Mouse (Mus musculus) cerebellum, adult 11-12 months (tissue): ENCODE results near the gene Tma7.

Experiments used
- DNase-seq: peaks from one replicate; pipeline ENCODE4 v3.0.0; 2022

Gene Tma7

DNA sequence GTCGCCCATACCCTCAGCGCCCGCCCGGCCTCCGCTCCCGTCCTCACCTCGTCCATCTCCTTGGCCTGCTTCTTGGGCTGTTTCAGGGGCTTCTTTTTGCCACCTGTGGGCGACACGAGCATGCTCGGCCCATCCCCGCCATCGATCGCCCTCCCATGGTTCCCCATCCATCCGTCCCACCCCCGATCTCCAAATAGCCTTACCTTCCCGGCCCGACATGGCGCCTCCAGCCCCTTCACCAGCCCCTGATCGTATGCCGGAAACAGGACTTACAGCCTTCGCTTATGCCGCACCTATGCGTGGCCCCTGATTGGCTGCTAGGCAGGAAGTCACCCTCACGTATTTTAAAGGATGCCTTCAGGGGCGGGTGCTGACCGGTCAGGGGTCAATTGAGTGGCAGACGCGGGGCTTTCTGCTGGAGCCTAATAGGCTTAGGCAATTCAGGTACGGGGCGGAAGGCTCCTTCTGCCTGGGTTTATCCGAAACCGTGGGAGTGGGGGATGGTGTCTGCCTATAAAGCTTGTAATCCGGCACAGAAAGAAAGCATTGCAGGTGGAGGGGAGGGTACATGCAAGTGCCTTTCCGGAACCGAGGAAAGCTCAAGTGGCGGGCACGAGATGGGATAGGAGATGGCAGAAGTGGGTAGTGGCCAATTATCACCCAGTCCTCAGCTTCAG, at the start of gene Tma7, which contains the start of gene Ccdc51:
Gene Tma7 (minus strand): TSS at position 464 of the 677 bp plus-strand sequence.
Gene Ccdc51 (plus strand): TSS at position 370 of the 677 bp plus-strand sequence.
- DNase-seq = peak; percentile 87

- no peak for DNase-seq
Measured at GRCm38 (mm10) chr9:109130076-109130475, 47.7 kb upstream of the Tma7 start.

GRCm38 (mm10) chr9:109128211-109128610, 45.8 kb upstream of the Tma7 start:
- no peak for DNase-seq

DNA sequence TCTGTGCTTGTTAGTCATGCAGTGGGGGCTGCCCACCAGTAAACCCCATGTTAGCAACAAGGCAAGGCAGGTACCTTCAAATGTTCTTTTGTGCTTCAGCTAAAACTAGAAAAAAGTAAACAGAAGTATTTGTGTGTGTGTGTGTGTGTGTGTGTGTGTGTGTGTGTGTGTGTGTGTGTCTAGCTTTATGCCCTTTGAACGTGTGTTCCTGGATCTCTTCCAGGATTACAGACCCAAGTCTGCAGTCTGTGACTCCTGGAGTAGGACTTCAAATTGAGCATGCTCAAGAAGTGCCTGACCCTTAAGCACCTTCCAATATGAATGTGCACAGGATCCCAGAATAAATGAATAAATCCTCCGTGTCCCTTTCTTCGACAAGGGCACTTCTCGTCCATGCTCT, 44.7 kb upstream of the Tma7 start:
- DNase-seq = no peak

DNA sequence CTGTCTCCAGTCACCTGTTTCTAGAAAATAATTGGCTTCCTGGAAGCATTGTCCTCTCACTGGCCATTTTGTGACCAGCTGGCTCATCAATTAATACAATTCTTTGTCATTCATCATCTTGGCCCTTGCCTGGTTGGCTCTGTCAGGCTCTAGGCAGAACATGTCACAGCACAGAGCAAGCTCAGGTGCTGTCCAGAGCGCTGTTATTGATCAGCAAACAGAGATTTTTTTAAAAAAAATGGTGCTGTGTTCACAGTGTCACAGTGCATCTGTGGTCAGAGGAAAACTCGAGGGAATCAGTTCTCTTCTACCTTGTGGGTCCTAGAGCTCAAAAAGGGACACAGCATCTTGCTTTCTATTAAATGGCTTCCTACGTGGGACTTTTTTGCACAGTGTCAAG, 43.1 kb upstream of the Tma7 start:
- DNase-seq = no peak

DNA sequence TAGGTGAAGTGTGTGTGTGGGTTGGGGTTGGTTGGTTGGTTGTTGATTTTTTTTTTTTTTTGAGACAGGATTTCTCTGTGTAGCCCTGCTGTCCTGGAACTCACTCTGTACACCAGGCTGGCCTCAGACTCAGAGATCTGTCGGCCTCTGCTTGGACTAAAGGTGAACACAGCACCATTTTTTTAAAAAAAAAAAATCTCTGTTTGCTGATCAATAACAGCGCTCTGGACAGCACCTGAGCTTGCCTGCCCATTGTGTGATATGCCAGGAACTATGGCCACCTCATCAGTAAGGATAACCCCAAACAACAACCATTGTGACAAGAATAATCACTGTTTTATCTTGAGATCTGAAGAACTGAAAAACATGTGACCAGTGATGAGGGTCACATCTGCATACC, 42.7 kb upstream of the Tma7 start:
- no peak for DNase-seq

- no peak for DNase-seq
Measured at GRCm38 (mm10) chr9:109124164-109124563, 41.8 kb upstream of the Tma7 start.

DNA sequence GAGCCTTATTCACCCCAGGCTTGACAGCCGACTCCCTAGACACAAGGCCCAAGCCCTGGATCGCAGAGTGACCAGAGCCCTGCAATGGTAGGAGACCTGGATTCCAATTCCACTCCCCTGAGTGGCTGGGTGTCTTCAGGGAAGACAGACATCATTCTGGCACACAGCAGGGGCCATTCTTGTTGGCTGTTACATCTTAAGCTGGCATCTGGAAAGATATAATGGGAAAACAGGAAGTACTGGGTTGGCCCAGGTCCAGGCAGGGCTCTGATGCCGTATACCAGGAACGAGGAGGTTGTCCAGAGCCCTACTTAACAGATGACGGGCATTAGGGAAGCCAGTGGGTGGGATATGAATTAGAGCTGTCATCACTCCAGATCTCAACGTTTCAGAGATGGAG, 40.9 kb upstream of the Tma7 start:
- DNase-seq = no peak

DNA sequence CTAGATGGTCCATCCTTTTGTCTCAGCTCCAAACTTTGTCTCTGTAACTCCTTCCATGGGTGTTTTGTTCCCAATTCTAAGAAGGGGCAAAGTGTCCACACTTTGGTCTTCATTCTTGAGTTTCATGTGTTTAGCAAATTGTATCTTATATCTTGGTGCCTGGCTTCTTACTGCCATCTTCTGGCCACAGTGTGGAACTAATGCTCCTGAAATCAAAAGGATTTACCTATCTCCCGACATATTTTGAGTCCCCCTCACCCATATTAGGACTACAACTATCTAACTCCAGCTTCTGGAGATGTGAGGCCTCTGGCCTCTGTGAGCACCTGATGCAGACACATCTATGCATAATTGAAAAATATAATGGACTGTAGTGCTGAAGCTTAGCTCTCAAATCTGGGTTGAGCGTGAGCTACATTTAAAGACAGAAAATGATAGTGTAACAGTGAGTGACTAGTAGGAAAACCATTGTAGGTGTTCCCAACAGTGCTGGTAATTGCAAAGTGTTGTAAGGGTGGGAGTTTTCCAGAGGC, 40.2 kb upstream of the Tma7 start:
- DNase-seq = no peak

GRCm38 (mm10) chr9:109120956-109121355, 38.6 kb upstream of the Tma7 start:
- no peak for DNase-seq

GRCm38 (mm10) chr9:109119571-109119970, 37.2 kb upstream of the Tma7 start:
- no peak for DNase-seq

- no peak for DNase-seq
Measured at GRCm38 (mm10) chr9:109118106-109118505, 35.7 kb upstream of the Tma7 start.

DNA sequence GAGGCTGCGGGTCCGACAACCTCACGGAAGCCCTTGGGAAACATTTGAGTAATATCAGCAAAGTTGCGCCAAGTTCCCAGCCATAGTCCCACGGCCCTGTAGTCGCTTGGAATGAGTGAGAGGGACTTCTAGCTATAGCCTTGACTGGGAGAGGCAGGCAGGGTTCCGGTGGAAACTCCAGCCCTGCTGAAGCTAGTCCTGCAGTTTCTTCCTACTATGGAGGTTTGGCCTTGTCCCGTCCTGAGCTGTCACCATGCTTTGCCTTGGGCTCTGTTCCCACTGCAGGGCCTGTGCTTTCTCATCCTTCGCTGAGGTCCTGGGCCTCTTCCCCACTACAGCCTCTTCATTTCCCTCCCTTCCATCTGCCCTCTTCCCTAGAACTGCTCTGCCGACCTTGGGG, 33.8 kb upstream of the Tma7 start:
- no peak for DNase-seq

DNA sequence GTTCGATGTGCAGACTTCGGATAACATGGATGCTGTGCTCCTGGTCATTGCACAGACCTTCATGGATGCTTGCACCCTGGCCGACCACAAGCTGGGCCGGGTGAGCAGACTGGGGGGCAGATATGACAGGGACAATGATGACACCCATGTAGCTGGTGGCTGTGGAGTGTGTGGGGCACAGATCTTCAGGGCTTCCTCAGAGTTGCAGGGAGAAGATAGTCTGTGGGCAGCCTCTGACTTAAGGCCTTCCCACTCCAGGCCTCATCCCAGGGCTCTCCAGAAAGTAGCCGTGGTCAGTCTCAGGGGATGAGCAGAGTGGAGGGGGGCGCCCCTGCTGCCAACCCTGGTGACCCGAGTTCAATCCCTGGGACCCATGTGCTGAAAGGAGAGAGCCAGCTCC, 32.5 kb upstream of the Tma7 start:
- DNase-seq = no peak

GRCm38 (mm10) chr9:109114276-109114675, 31.9 kb upstream of the Tma7 start:
- DNase-seq = no peak

- DNase-seq = no peak
Measured at GRCm38 (mm10) chr9:109113331-109113730, 30.9 kb upstream of the Tma7 start.

GRCm38 (mm10) chr9:109111591-109111990, 29.2 kb upstream of the Tma7 start:
- no peak for DNase-seq

GRCm38 (mm10) chr9:109111101-109111500, 28.7 kb upstream of the Tma7 start:
- no peak for DNase-seq

GRCm38 (mm10) chr9:109110240-109110639, 27.9 kb upstream of the Tma7 start:
- no peak for DNase-seq

- DNase-seq = no peak
Measured at GRCm38 (mm10) chr9:109107341-109107740, 25.0 kb upstream of the Tma7 start.

DNA sequence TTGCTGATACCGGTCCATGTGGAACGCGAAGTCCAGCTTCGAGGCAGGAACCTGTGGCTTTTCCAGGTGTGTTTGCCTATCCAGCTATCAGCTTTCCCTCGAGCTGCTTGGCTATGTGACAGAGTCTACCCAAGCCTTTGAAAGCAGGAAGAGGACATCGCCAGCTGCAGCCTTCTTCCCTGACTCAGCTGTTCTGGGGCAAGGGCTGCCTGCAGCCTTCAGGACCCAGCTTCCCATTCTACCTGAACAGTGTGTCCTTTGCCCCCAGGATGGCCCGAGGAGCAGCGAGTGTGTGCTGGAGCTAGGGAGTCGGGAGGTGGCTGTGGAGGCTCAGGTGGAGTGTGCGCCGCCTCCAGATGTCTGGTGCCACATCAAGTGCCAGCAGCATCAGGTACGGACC, 23.3 kb upstream of the Tma7 start:
- no peak for DNase-seq

- DNase-seq = no peak
Measured at GRCm38 (mm10) chr9:109105011-109105410, 22.6 kb upstream of the Tma7 start.

DNA sequence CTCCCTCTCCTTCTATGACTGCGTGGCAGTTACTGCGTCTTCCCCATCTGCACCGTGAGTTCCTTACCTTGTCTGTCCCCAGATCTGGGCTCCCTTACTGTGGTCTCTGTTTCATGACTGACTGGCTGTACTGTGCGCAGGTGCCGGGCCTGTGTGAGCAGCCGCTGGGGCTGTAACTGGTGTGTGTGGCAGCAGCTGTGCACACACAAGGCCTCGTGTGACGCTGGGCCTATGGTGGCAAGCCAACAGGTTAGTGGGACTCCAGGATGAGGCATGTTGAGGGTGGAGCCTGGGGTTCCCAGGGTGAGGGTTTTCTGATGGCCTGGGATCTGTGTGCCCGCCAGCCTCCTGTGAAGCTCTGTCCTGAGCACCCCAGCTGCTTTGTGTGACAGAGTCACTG, 21.7 kb upstream of the Tma7 start:
- DNase-seq = no peak

GRCm38 (mm10) chr9:109103250-109103649, 20.9 kb upstream of the Tma7 start:
- DNase-seq = no peak

DNA sequence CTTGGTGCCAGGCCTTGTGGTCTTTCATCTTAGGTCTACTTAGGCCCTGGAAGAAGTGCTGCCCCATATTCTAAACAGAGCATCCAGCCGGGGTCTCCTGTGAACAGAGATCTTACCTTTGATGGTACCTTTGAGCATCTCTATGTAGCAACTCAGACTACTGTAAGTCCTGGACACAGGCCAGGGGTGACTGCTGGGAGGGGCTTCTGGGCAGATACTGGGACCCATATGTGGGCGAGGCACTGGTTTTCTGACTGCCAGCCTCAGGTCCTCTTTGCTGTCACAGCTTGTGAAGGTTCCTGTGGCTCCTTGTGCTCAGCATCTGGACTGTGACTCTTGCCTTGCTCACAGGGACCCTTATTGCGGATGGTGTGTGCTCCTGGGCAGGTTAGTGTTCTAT, 20.2 kb upstream of the Tma7 start:
- no peak for DNase-seq
